Mouse (Mus musculus): Measurements from ENCODE around the gene Arhgap10. TPM values are rescaled to one million over a fixed set of nuclear protein-coding genes. Genes with fewer than 3 reads are reported as not detected.

The Arhgap10 gene
- total RNA-seq, 2 experiments from 2014 or later: 0.84 to 3.9 TPM

DNA sequence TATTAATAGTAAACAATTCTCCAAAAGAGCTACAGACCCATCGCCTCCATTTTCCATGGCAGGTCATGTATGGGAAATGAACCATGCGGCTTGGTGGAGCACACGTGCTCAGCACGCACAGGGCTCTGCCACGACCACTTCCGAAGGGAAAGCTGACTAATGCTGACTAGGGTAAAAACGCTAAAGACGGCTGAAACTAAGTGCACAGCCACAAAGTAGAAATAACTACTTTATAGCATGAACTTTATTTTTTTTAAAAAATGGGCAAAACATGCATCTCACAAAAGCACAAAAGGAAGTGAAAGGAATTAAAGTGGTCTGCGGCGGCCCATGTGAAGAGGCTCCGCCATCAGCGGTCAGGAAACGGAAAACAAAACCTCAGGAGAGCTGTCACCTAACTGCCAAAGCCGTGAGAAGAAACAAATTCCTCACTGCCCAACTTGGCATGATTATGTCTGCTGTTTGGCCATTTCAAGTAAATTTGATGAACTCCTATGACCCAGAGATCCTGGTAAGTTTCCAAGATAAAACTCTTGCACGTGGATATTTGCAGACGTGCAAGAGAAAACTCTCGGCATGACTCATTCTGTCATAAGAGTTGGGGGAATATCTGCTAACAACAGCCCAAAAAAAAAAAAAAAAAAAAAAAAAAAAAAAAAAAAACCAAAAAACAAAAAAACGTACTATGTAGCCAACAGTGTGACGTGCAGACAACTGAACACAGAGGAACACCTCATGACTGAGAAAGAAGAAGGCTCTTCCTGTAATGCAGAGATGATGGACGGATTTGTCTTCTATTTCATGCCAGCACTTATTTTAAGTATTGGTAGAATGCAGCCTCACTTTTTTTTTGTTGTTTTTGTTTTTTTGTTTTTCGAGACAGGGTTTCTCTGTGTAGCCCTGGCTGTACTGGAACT lies 66.0 kb downstream of the Arhgap10 start:
- no peak for ATAC-seq (replicated peaks; ENCODE audit: low FRiP score, poor library complexity, severe bottlenecking)

- ATAC-seq (replicated peaks; ENCODE audit: low FRiP score, poor library complexity, severe bottlenecking): no peak
Measured at GRCm38 (mm10) chr8:77451052-77451451, 66.7 kb downstream of the Arhgap10 start.

- no peak for ATAC-seq (replicated peaks; ENCODE audit: low FRiP score, poor library complexity, severe bottlenecking)
Measured at GRCm38 (mm10) chr8:77446294-77446693, 71.5 kb downstream of the Arhgap10 start.

- no peak for ATAC-seq (replicated peaks; ENCODE audit: low FRiP score, poor library complexity, severe bottlenecking)
Measured at GRCm38 (mm10) chr8:77445642-77446041, 72.1 kb downstream of the Arhgap10 start.

GRCm38 (mm10) chr8:77444166-77444870 lies 73.4 kb downstream of the Arhgap10 start:
- ATAC-seq (replicated peaks; ENCODE audit: low FRiP score, poor library complexity, severe bottlenecking): no peak

GRCm38 (mm10) chr8:77442452-77442851 lies 75.3 kb downstream of the Arhgap10 start:
- ATAC-seq (replicated peaks; ENCODE audit: low FRiP score, poor library complexity, severe bottlenecking): no peak

GRCm38 (mm10) chr8:77440913-77441312 lies 76.8 kb downstream of the Arhgap10 start:
- ATAC-seq (replicated peaks; ENCODE audit: low FRiP score, poor library complexity, severe bottlenecking): no peak

- 0 out of 2 replicates have a peak, but pooled peaks have one; percentile 39 for ATAC-seq (replicated peaks; ENCODE audit: low FRiP score, poor library complexity, severe bottlenecking)
Measured at GRCm38 (mm10) chr8:77440324-77440880, 77.4 kb downstream of the Arhgap10 start.

DNA sequence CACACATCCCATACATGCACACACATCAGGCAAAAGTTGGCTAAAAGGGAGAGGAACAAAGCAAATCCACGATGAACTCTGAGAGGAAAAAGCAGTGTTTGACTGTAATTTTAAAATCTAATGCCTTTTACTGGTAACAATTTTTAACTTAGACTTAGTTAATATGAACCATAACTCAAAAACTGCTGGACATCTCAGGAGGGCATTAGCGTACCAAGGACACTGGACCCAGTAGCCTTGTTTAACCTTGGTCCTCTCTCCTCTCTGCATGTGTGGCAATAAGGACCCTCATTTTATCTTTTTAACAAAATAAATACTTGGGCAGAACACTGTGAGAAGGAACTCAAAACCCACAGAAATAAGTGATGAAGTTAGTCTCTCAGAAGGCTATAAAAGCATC lies 78.1 kb downstream of the Arhgap10 start:
- ATAC-seq (replicated peaks; ENCODE audit: low FRiP score, poor library complexity, severe bottlenecking): no peak

GRCm38 (mm10) chr8:77437807-77438493 lies 79.8 kb downstream of the Arhgap10 start:
- no peak for ATAC-seq (replicated peaks; ENCODE audit: low FRiP score, poor library complexity, severe bottlenecking)

DNA sequence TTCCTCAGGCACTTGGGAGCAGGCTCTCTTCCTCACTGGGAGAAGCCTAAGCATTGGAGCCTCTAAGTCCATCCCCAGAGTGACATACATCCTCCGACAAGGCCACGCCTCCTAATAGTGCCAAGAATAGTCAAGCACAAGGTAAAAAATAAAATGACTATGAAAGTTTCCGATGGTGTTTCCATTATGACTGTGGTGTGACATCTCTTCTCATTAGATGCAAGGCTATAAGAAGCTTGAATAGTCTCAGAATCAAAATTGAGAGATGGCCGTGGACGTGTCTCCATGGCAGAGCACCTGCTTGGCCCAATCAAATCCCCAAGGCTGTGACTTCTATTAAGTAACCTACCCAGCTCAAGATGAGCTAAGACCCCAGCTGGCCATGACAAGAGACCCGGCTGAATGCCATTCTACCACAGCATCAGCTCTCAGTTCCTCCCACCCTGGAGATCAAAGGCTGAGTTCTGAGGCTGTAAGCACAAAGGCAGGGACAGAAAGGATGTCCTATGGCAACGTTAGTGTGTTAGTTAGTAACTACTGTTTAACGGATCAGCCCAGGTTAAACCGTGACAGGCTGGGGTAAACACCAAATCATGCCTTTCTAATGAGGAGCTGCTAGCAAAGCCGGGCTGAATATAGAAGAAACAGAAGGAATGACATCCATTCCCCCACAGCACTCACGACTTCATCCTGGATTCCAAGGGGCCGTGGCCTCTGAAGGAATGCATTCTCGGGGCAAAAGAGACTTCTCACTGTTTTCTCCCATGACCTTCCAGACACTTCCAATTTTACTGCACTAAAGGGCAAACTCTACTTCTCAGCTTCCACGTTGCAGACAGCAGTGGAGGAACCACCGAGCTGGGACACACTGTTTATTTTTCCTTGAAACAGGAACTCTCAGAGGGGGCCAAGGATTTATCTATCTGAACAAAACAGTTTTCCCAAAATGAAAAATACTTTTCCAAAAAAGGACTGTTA lies 81.5 kb downstream of the Arhgap10 start:
- no peak for ATAC-seq (replicated peaks; ENCODE audit: low FRiP score, poor library complexity, severe bottlenecking)

DNA sequence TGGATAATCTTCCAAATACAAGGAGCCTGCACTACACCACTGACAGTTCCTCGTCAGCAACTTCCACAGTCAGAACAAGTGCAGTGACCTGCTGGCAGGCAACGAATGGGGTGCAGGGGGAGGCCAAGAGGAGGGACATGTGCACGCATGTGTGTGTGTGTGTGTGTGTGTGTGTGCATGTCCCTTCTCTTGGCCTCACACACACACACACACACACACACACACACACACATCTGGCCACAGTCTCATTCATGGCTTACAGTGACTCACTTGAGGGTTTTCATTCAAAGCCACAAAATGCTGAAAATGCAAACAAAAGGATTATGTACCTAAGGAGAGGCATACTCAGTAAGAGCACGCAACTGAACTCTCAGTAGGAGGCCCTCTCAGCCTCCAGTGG lies 84.5 kb downstream of the Arhgap10 start:
- no peak for ATAC-seq (replicated peaks; ENCODE audit: low FRiP score, poor library complexity, severe bottlenecking)

- no peak for ATAC-seq (replicated peaks; ENCODE audit: low FRiP score, poor library complexity, severe bottlenecking)
Measured at GRCm38 (mm10) chr8:77432726-77433125, 85.0 kb downstream of the Arhgap10 start.

- no peak for ATAC-seq (replicated peaks; ENCODE audit: low FRiP score, poor library complexity, severe bottlenecking)
Measured at GRCm38 (mm10) chr8:77428420-77428819, 89.3 kb downstream of the Arhgap10 start.

DNA sequence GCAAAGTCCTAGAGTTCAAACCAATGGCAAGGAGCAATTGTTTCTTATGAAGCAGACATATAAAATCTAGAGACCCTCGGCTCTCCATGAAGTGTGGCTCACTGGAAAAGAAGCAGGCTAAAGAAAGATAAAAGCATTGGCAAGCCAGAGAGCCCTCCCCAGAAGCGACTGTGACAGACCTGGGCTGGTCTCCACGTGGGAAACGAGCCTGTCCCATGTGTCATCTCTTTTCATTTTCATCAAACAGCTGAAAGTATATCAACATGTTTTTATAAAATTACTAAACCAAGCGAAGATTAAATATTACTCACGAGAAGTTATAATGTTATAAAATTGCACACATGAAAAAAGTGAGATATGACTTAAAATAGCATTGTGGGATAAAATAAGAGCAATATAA lies 89.7 kb downstream of the Arhgap10 start:
- ATAC-seq (replicated peaks; ENCODE audit: low FRiP score, poor library complexity, severe bottlenecking): no peak

- no peak for ATAC-seq (replicated peaks; ENCODE audit: low FRiP score, poor library complexity, severe bottlenecking)
Measured at GRCm38 (mm10) chr8:77427438-77427837, 90.3 kb downstream of the Arhgap10 start.

DNA sequence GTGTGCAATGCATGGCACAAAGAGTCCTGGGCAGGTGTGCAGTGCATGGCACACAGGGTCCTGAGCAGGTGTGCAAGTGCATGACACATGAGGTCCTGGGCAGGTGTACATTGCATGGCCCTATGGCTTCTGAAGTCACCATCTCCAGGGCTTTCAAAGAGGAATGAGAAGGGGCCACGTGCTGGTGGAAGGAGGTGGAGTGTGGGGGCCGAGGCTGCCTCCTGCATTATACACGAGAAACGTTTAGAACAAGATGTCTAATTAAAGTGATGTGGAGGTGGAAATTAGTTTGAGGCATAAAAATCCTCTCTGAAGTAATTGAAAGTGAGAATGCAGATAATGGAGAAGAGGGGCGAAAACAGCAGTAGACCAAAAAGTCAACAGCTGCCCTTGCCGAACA lies 93.9 kb downstream of the Arhgap10 start:
- no peak for ATAC-seq (replicated peaks; ENCODE audit: low FRiP score, poor library complexity, severe bottlenecking)

- ATAC-seq (replicated peaks; ENCODE audit: low FRiP score, poor library complexity, severe bottlenecking): no peak
Measured at GRCm38 (mm10) chr8:77422632-77423252, 95.0 kb downstream of the Arhgap10 start.

- no peak for ATAC-seq (replicated peaks; ENCODE audit: low FRiP score, poor library complexity, severe bottlenecking)
Measured at GRCm38 (mm10) chr8:77421596-77421995, 96.2 kb downstream of the Arhgap10 start.

Data from erythroid progenitor cell, adult 5-6 weeks (primary cell).